Mouse (Mus musculus): ENCODE data around the gene Dnm3. TPM values are rescaled to one million over a fixed set of nuclear protein-coding genes. Genes with fewer than 3 reads are reported as not detected.

Dnm3 gene
- total RNA-seq, 2 experiments from 2014 or later, result 5.3 to 8.6 TPM

GRCm38 (mm10) chr1:162092899-162093659, 384.8 kb downstream of the Dnm3 start:
- intact Hi-C loops (cut with DNase I), result no loop called here
- no peak for DNase-seq

- no peak for DNase-seq
- intact Hi-C loops (cut with DNase I), result no loop called here
These were observed 385.4 kb downstream of the Dnm3 start for GRCm38 (mm10) chr1:162092401-162092800.

DNA sequence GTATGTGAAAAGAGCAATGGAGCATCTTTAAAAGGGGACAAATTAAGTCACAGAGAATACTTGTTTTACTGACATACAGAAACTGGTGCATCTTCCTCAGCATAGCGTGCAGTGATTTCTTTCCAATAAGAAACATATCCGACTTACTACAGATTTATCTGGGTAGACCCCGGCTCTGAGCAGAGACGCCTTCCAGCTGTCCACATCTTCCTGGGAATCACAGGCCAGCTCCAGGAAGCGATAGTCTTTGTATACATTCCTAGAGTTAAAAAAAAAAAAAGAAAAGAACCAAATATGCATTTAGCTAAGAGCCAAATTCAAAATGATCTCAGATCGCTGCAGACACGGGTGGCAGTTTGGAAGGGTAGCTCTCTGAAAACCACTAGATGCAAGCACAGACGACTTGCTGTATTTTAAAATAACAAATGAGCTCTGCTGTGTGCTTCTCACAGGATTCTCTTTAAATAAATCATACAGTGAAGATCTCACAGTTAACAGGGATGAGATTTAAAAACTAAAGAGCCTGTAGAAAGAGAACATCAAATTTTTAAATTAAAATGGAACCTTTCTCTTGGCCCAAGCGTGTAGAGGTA, 393.9 kb downstream of the Dnm3 start:
- intact Hi-C loops (cut with DNase I), result no loop called here
- DNase-seq, result no peak

GRCm38 (mm10) chr1:162083354-162083753, 394.5 kb downstream of the Dnm3 start:
- intact Hi-C loops (cut with DNase I), result no loop called here
- no peak for DNase-seq

DNA sequence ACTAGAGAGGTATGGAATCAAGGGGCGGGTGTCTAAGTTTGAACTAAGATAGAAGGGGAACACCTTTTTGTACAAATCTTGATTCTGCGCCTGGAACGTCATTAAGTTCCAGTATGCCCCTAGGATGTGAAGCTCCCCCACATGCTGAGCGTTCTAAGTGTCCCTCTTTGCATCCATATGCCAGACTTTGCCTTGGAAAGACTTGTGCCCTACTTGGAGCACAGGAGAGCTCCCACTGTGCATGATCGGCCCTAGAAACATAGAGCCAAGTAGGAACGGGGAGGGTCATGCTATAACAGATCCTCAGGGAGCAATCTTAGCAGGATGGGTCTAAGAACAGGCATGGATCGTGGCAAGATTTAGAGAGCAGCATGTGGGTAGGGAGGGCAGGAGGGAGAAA, 395.1 kb downstream of the Dnm3 start:
- intact Hi-C loops (cut with DNase I), result no loop called here
- DNase-seq, result no peak

GRCm38 (mm10) chr1:162081693-162082372, 396.0 kb downstream of the Dnm3 start:
- intact Hi-C loops (cut with DNase I), result no loop called here
- DNase-seq, result no peak

DNA sequence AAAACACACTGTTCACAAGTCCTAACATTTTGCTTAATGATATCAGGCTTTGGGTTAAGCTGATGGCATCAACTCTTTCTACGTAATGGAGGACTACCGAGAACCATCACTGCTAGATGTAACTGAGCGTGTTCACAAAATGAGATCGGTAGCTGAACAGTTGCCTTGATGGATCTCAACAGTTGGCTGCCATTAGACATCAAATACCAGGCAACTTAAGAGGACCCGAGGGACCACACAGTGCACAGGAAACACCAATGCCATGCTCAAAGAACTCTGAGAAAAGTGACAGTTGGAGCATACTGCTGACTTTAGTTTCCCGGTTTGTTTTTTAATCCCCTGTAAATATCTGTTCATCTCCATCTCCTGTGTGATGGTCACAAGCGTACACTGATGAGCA, 397.8 kb downstream of the Dnm3 start:
- intact Hi-C loops (cut with DNase I), result no loop called here
- no peak for DNase-seq

DNA sequence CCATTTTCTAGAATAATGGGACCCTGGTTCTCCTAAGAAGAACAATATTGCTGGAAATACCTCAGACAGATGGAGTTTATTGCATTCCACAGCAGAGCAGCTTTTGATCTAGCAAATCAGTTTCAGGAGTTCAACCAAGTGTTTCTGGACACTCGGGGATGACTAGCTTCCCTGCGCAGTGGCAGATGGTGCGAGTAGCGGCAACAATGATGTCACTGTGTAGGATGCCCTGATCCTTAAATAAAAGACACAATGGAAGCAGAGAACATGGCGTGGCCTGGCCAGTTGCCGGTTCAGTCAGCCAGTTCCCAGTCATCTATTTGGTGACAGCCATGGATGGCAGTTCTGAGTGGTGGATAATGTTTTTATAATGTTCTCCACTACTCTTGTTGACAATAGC, 400.4 kb downstream of the Dnm3 start:
- no peak for DNase-seq
- intact Hi-C loops (cut with DNase I), result no loop called here

GRCm38 (mm10) chr1:162076581-162077001, 401.2 kb downstream of the Dnm3 start:
- intact Hi-C loops (cut with DNase I), result no loop called here
- DNase-seq, result no peak

- intact Hi-C loops (cut with DNase I), result no loop called here
These were observed 402.0 kb downstream of the Dnm3 start for GRCm38 (mm10) chr1:162075831-162076230.

GRCm38 (mm10) chr1:162075416-162075815, 402.4 kb downstream of the Dnm3 start:
- no peak for DNase-seq
- intact Hi-C loops (cut with DNase I), result no loop called here

More at GRCm38 (mm10) chr1:162075831-162076230, 402.0 kb downstream of the Dnm3 start:
- DNase-seq, result no peak

DNA sequence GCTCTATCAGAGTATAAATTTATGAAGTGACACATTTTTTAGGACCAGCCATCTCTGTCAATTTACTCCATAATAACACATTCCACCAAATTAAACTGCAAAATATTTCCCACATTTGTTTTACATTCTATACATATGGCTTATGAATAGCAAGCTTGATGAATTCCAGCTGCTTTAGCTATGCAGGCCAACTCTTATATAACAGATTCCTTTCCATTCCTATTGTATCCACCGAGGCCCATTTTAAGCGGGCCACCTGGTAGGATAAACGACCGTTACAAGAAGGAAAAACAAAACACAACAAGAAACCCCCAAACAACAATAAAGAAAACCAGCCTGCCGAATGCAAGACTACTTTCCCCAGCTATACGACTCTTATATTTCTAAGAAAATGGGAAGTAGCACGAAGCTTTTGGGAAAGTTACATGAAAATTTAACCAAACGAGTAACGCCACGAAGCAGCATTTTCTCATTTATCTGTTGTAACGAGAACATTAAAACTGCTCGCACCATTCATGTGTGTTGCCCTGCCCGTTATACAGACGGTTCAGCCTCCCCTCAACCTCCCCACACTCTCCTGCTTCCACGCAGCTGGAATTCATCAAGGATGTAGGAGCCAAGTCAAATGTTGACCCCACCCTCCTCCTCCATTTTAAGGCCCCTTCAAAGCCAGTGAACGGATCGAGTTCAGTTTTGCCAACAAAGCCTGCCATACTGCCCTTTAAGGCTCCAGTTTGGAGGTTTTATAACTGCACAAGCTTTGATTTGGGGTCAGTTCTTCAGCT, 403.0 kb downstream of the Dnm3 start:
- DNase-seq, result no peak
- intact Hi-C loops (cut with DNase I), result no loop called here

DNA sequence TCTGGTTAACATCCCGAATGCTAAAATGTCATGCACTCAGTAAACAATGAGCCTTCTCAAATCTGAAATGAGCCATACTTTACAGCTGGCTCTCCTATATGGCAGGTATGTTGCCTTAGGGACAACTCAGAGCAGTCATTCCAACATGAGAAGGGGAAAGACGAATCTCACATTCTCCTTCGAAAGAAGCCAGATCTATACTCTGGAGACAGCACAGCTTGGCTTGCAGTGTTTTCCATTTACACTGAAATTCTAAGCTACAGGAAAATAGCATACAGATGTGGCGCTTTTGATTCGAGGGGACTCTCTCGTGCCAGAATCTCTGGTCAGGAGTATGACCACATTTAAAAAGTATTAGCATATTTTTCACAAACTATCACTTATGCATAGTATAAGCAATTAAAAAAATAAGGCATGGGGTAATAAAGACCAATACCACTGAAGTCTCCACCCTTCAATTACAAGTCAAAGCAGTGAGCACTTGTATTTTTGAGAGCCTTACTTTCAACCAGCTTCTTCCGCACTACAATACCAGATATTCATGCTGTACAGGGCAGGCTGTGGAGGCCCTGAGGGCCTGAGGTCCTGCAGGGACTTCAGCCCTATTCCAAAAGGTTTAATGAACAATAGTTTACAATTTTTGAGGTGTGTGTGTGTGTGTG, 404.8 kb downstream of the Dnm3 start:
- no peak for DNase-seq
- intact Hi-C loops (cut with DNase I), result no loop called here

DNA sequence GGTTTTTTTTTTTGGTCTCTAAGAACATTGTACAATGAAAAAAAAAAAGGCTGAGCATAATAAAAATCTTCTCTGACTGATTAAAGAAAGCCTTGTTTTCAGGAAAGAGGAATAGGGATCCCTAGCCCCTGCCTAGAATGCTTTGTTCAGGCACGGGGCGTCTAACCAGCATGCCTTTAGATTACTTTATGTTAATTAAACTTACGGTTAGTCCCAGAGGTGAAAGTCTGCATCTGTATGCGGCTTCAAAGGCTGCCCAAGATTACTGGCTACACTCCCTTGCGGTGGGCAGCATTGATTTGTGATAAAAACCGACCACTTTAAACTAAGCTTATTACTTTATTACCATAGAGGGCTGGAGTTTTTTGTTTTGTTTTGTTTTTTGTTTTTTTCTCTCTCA, 424.2 kb downstream of the Dnm3 start:
- intact Hi-C loops (cut with DNase I), result no loop called here
- no peak for DNase-seq

DNA sequence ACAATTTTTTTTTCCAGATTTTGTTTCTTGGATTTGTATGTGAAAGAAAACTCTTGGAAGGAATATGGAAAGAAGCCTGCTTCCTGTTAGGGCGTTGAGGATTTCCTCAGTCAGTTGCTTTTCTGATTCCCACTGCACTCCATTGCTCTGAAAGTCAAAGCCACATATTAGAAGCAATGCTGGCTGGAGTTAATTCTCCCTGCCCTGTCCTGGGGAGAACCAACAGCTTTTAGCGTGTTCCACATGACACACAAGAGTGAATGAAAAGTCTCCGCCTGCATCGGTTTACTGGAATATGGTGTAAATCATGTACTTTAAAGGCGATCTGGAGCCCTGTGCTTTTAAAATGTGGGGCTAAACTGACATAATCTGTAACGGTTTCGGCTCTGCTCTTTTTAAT, 424.6 kb downstream of the Dnm3 start:
- DNase-seq, result no peak
- intact Hi-C loops (cut with DNase I), result no loop called here

GRCm38 (mm10) chr1:162052755-162053154, 425.1 kb downstream of the Dnm3 start:
- intact Hi-C loops (cut with DNase I), result no loop called here
- no peak for DNase-seq

GRCm38 (mm10) chr1:162052138-162052537, 425.7 kb downstream of the Dnm3 start:
- intact Hi-C loops (cut with DNase I), result no loop called here

DNA sequence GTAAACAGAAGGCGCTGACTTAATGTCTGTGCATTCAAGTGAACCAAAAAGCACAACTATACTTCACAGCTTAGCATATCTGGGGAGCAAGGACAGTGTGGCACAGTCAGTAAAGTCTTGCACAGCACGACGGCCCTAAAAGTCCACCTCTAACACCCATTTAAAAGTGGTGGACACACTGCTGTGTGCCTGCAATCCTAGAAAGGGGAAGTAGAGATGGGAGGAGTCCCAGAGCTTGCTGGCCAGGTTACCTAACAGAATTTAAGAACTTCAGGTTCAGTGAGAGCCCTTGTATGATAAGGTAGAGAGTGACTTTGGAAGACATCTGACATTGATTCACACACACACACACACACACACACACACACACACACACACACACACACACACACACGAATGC, 426.1 kb downstream of the Dnm3 start:
- intact Hi-C loops (cut with DNase I), result no loop called here
- no peak for DNase-seq

More at GRCm38 (mm10) chr1:162052138-162052537, 425.7 kb downstream of the Dnm3 start:
- DNase-seq, result no peak

- intact Hi-C loops (cut with DNase I), result no loop called here
- DNase-seq, result no peak
These were observed 430.2 kb downstream of the Dnm3 start for GRCm38 (mm10) chr1:162047673-162048072.

Data from gastrocnemius, postnatal 36 days (tissue).